Mouse (Mus musculus) thymus, postnatal 14 days (tissue): ENCODE results near the gene Ndnf.

ENCODE experiments used
- DNase-seq: peaks from one replicate; pipeline ENCODE4 v3.0.0; 2021

The Ndnf gene

GRCm38 (mm10) chr6:65759174-65759573 lies 87.8 kb downstream of the Ndnf start:
- DNase-seq = no peak

GRCm38 (mm10) chr6:65760073-65760472 lies 88.7 kb downstream of the Ndnf start:
- DNase-seq = no peak
